Mouse (Mus musculus): ENCODE measurements at regions not wholly inside any gene's neighbourhood (a gene's known extent, or its start where the extent isn't known, plus 50 kb on each side); places are given as distances from the start of the nearest gene placed in this dataset.

GRCm38 (mm10) chr16:86546905-86547304 is 645.3 kb upstream of the Adamts5 start:
- no peak for TF ChIP-seq CTCF (conservative IDR thresholded peaks at IDR 0.05 in 1 of 2, IDR thresholded peaks at IDR 0.05 in 1 of 2; ENCODE audit: low read depth in 2 of 2, low read length in 2 of 2)
- TF ChIP-seq ZKSCAN1 (IDR thresholded peaks at IDR 0.05; ENCODE audit: borderline replicate concordance, low read depth, low read length): no peak
- TF ChIP-seq E2F4 (IDR thresholded peaks at IDR 0.05; ENCODE audit: insufficient replicate concordance, low read depth, low read length): no peak
- TF ChIP-seq POLR2A (IDR thresholded peaks at IDR 0.05; ENCODE audit: low read depth, low read length): no peak

All from CH12.LX (cell line).